Mouse (Mus musculus) lung, postnatal 10 days (tissue): ENCODE data around the gene Gins1.
"Not testable (repeated sequence)": the region's sequence is repeated elsewhere in the genome, so short reads cannot be mapped to it uniquely, and the experiment has no call there.

Source experiments
- DNase-seq: peaks from one replicate; pipeline ENCODE4 v3.0.0; 2021

Gene Gins1

GRCm38 (mm10) chr2:150910295-150910881 is 5.2 kb downstream of the Gins1 start:
- no peak for DNase-seq

DNA sequence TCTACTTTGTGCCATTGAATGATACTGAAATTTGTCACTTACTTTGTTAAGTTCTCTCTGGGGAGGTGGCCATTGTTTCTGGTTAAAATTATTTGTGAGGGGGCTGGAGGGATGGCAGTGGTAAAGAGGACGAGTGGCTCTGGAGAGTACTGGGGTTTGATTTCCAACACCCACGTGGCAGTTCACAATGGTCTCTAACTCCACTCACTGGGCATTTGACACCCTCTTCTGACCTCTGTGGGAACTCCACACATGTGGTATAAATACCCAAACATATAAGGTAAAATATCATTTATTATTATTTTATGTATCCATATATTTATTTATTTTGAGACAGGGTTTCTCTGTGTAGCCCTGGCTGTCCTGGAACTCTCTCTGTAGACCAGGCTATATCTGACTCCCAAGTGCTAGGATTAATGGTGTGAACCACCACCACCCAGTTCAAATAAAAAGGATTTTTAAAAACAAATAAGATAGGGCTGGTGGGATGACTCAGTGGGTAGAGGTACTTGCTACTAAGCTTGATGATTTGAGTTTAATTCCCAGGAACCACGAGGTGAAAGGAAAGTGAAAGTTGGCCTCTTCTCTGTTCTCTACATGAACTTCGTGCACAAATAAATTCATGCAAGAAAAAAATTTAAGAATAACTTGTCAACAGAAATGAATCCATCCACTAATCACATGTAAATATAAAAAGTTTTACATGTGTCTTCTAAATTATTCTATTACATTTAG is 9.7 kb downstream of the Gins1 start:
- DNase-seq: no peak

DNA sequence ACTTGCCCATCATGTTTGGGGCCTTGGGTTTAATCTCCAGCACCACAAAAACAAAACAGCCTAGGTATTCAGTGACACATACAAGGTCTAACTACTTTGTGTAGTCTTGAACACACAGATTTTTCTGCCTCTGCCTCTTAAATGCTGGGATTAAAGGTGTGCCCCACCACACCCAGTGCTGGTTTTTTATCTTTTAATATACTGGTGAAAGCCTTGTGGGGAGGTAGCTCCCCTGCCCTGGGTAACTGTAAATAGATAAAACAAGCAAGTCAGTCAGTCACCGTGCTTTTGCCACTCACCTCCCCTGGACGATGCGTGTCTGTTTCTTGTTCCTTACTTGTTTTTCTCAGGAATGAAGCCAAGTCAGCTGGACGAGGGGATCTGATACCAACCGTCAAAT is 10.6 kb downstream of the Gins1 start:
- no peak for DNase-seq

DNA sequence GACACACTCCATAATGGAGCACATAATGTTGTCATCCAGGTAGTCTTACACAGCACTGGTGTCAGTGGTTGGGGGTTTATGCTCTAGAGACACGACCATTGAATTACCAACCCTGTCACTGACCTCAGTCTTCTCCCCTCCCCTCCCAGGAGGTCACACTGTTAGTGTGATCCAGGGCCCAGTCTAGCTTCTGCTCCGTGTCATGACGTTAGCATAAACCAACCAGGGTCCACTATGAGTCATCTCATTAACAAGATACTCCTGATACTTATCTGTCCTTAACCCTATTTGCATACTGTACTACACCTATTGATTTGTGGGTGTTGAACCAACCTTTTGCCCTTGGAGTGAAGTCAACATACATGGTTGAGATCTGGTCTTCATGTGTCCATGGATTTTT is 13.5 kb downstream of the Gins1 start:
- DNase-seq: no peak

- DNase-seq: no peak
Observed at GRCm38 (mm10) chr2:150920543-150920942, 15.3 kb downstream of the Gins1 start.

DNA sequence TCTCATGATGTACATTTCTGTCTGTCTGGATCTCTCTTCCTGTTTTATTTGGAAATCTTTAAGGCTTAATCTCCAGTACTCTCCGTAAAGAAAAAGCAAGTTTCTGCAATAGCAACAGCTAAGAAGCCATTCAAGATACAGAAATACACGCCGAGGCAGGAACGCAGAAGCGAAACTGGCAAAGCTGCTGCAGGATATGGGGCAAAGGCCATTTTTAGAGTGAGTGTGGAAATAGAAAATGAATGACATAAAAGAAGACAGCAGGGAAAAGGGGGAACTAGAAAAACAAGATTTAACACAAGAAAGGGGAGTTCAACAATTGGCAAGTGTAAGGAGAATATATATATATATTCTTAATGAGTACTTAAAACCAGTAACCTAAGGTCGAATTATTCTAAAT is 16.5 kb downstream of the Gins1 start:
- DNase-seq: no peak

DNA sequence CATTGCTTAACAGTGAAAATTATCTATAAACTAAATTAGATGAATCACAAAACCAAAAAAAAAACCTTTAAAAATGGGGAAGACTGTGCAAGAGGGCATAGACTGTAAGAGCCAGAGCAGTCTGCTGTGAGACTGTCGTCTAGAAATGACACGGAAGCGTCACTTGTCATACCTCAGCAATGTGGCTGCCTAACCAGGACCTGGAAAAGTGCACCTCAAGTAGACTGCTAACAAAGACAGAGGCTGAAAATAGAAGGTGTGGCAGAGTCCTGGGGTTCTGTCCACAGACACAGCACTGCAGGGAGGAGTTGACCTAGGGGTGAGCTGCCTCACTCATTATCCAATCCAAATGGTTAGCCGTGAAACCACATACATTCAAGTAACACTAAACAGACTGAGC is 17.0 kb downstream of the Gins1 start:
- DNase-seq: no peak

GRCm38 (mm10) chr2:150923026-150923425 is 17.8 kb downstream of the Gins1 start:
- no peak for DNase-seq

DNA sequence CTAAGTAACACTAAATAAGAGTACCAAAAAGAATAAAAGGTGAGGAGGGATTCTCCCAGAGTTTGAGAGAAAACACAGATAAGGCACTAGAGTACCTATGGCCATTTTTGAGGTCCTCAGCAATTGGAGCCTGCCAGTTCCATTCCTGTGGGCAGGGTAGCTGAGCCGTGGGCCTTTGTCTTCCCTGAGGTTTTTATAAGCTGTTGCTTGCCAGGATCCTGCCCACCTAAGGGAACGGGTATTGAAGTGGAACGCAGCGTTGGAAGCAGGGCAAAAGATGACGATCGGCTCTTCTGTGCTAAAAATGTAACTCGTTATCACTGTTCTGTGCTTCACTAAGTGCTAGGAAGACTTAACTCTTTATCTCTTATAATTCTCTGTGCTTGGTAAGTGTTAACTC is 18.3 kb downstream of the Gins1 start:
- no peak for DNase-seq

DNA sequence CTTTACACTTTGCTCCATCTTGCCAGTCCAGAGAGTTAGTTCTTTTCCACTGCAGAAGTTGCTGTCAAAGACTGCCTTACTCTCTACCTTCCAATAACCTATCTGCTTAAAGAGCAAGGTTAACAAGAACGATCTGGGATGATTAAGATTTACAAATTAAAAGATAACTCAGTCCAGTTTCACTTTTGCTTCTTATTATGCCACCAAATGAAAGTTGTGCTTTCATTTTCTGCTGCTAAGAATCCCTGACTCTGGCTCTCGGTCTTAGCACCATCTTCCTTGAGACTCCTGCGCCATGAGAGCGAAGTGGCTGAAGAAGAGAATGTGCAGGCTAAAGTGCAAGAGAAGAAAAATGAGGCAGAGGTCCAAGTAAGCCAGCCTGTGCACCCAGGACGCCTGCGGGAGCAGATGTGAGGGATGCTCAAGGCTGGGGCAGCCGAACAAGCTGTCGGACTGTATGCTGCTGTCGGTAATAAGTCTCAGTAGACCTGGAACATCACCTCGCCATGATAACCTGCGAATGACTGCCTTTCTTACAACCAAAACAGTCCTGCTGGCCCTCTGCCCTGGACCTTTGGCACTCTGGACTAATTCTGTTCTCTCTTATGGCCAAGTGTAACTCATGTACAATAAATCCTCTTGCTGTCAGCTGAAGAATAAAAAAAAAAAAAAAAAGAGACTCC is 22.0 kb downstream of the Gins1 start:
- no peak for DNase-seq

DNA sequence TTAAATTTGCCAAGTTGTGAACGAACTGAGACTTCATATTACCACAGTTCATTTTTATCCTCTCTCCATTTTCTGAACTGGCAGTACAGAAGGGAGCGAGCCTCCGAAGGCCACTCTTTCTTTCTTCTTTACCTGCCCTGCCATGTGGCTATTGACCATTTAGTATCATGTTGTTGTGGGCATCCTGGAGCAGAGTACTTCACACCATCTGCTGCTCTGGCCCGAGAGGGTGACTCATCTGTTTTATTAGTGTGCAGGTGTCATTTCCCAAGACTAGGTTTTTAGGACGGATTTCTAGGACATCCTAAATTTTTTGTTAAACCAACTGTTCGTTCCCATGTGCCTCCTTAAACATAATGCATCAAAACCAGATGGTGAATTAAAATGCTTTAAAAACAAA is 24.0 kb downstream of the Gins1 start:
- DNase-seq: no peak

DNA sequence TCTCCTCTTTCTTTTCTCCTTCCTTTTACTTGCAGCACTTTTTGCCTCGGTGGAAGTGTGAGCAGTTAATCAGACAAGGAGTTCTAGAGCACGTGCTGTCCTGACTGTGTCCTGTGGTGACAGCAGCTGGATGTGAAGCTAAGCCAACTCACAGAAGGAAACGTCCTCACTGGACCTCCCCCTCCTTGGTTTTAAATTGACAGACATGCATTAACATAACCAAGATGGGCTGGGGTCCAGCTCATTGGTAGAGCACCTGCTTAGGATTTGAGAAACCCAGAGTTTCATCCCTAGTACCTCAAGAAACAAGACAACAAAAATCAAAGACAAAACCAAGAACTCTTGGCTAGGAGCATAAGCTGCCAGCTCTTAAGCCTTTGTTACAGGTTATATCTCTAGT is 25.6 kb downstream of the Gins1 start:
- DNase-seq: no peak

GRCm38 (mm10) chr2:150933482-150933881 is 28.3 kb downstream of the Gins1 start:
- DNase-seq: no peak

- no peak for DNase-seq
Observed at GRCm38 (mm10) chr2:150934659-150935058, 29.5 kb downstream of the Gins1 start.

GRCm38 (mm10) chr2:150944017-150944416 is 38.8 kb downstream of the Gins1 start:
- DNase-seq: no peak

DNA sequence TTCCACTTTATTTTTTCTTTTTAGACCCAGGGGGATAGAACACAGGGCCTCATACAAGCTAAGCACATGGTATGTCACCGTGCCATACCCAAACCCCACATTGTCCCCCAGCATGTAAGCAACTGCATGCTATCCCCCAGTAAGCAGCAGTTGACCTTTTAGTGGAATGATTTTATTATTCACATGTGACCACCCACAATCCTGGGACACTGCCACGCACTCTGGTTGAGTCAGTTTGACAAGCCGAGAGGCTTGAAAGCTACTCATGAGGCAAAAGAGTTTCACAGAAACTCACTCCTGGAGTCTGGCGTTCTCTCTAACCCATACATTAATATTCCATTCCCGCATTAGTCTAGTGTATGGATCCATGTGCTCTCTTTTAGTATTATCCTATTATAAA is 42.1 kb downstream of the Gins1 start:
- DNase-seq: not testable (repeated sequence)

- DNase-seq: not testable (repeated sequence)
Observed at GRCm38 (mm10) chr2:150947880-150948611, 42.8 kb downstream of the Gins1 start.

DNA sequence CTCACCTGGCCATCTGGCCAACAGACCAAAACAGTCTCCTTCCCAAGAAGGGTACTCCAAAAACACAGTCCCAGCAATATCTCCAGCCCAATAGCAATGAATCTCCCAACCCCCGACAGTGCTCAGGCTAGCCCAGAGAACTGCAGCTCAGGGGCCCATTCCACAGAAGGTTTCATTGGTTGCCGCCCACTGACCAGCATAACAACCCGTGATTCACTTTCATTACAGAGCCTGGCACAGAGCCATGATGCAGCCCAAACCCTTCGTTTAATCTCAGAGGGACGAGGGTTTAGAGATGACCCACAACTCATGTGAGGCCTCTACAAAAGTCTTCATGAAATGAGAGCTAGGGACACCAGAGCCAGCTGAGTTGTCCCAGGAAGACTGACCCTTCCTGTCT is 43.6 kb downstream of the Gins1 start:
- no peak for DNase-seq

- no peak for DNase-seq
Observed at GRCm38 (mm10) chr2:150949652-150950051, 44.5 kb downstream of the Gins1 start.

- DNase-seq: no peak
Observed at GRCm38 (mm10) chr2:150950056-150950455, 44.9 kb downstream of the Gins1 start.

- no peak for DNase-seq
Observed at GRCm38 (mm10) chr2:150951201-150951600, 46.0 kb downstream of the Gins1 start.

DNA sequence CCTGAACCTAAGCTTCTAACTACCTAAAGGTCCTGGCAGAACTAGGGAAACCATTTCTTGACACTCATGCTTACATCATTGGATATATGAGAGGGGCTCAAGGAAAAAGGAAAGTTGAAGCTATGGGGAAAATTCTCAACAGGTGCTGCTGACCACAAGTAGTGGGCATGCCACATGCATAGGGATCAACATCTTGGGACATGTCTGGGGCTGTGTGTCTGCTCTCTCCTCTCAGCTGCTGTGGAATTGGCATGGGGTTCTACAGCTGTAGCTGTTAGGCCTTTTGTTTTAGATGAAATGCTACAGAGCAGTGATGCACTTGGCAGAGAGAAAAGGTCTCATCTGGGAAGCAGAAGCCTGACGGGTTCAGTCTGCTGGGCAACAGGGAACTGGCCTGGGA is 50.7 kb downstream of the Gins1 start:
- no peak for DNase-seq

DNA sequence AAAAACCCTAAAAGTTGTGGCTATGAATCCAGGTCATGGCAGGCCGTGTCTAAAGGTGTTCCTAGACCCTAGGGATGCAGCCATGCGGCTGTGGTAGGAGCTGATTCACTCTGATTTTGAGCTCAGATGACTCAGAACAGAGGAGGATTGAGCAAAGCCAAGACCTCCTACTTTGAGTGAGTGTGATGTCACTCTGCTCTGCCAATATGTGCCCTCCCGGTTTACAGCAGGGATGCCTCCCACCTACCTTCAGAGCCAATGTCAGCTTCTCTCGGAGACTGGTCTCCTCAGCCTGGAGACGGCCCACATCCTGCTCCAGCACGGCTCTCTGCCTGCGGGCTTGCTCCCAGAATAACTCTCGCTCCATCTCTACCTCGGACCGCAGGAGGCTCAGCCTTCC is 54.3 kb downstream of the Gins1 start:
- no peak for DNase-seq

DNA sequence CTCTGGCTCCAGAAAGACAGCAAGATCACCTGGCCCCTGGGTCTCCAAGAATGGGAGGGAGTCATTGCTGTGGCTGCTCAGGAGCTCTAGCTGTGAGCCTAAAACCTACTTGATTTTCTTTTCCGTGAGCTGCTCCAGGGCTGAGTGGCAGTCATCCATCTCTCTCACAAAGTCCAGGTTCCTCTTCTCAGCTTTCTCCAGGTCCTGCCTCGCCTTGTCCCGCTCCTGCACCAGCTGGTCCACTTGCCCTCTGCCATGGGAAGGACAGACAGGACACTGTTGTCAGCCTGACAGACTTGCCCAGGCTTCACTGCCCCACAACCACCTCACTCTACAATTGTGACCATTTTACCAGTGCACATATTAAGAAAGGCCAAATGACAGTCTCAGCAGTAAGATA is 58.0 kb downstream of the Gins1 start:
- no peak for DNase-seq
